Mouse (Mus musculus): ENCODE results near the gene Rps11.

DNA sequence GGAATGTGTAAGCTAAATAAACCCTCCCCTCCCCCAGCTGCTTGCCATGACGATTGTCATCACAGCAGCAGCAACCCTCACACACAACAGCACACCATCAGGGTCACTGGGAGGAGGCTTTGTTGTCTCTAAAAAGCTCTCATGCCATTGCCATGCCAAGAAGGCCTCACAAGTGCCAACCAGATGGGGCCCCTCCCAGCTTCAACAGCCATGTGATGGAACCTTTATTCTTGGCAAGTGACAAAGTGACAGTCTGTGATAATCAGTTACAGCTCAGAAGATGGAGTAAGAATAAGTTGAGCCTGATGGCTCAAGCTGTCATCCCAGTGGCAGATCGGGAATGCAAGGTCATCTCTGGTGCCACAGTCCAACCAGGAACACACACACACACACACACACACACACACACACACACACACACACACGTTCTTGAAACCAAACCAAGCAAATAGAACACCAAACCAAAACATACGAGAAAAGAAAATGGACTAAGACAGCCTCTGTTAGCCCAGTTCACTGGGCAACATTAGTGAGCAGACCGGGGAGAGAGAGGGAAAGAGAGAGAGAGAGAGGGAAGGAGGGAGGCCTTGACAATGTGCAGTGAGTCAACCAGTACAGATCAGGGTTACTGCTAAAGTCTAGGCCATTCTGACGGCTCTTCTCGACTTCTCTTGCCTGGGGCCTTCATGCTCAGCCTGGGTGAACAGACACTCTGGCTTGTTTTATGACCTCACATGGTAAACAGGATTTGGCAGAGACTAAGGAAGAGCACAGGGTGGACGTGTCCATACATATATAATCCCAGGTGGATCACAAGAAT lies 15.9 kb upstream of the Rps11 start:
- TF ChIP-seq CTCF (IDR thresholded peaks at IDR 0.05; ENCODE audit: low read depth, low read length), result no peak
- no peak for TF ChIP-seq POLR2A (IDR thresholded peaks at IDR 0.05; ENCODE audit: borderline replicate concordance, low read depth, low read length)

Measured in bone marrow macrophage, adult 2 months (primary cell).